8 mouse cellular contexts compared by ENCODE assay signal in genomic region chr12:79902163-79902562, GRCm38 (mm10).
A peak's percentile ranks its signal among the peaks of the same experiment; 100 is the strongest.
DNase-seq lines count a peak whose midpoint lies in the region; ATAC-seq and TF ChIP-seq lines count a peak whose summit lies in the region.

No protein-coding gene starts in this region.

- DNase-seq in forebrain, embryonic 10.5 days (ENCODE audit: extremely low spot score, low spot score), result no peak
- no peak for DNase-seq in layer of hippocampus, adult 2 months (ENCODE audit: low spot score in 2 of 2)
- DNase-seq in layer of hippocampus, postnatal 14 days (ENCODE audit: low spot score in 2 of 2), result no peak
- DNase-seq in midbrain, embryonic 14.5 days, result no peak
- no peak for DNase-seq in right cerebral cortex, adult 2 months (ENCODE audit: low spot score in 2 of 2)
- DNase-seq in right cerebral cortex, postnatal 10 days (ENCODE audit: low spot score in 2 of 2), result no peak

- H3K36me3 ChIP-seq in forebrain, embryonic 10.5 days (replicated peaks), result no peaks in the 10 kb centered on the region; the same call in 1 of the 2 replicates
- no peaks in the 10 kb centered on the region for H3K36me3 ChIP-seq in forebrain, embryonic 15.5 days
- no peaks in the 10 kb centered on the region for H3K36me3 ChIP-seq in heart, embryonic 14.5 days (ENCODE audit: control insufficient read depth, insufficient read depth, low read length)
- H3K36me3 ChIP-seq in midbrain, embryonic 14.5 days (ENCODE audit: control insufficient read depth, insufficient read depth, low read length), result no peaks in the 10 kb centered on the region

- H3K4me3 ChIP-seq in forebrain, embryonic 10.5 days, result no peak overlapping the region
- no peak overlapping the region for H3K4me3 ChIP-seq in forebrain, embryonic 15.5 days
- H3K4me3 ChIP-seq in layer of hippocampus, adult 2 months, result no peak overlapping the region
- no peak overlapping the region for H3K4me3 ChIP-seq in heart, embryonic 14.5 days (ENCODE audit: control insufficient read depth in 1 of 2, insufficient read depth in 1 of 2, low read depth in 1 of 2, low read length in 2 of 2)
- no peak overlapping the region for H3K4me3 ChIP-seq in midbrain, embryonic 14.5 days (replicated peaks; ENCODE audit: low read depth, low read length)

- 53% methylated on average over 7 of the region's 7 CpGs for WGBS in forebrain, embryonic 10.5 days
- WGBS in forebrain, embryonic 15.5 days, result 56% methylated on average over 7 of the region's 7 CpGs
- WGBS in heart, embryonic 14.5 days, result 43% methylated on average over 7 of the region's 7 CpGs
- 46% methylated on average over 7 of the region's 7 CpGs for WGBS in midbrain, embryonic 14.5 days

- H3K4me2 ChIP-seq in forebrain, embryonic 15.5 days (replicated peaks), result no peak overlapping the region
- H3K4me2 ChIP-seq in heart, embryonic 14.5 days (ENCODE audit: low read length), result no peak overlapping the region
- no peak overlapping the region for H3K4me2 ChIP-seq in midbrain, embryonic 14.5 days (ENCODE audit: low read length)

- no peak for ATAC-seq in forebrain, embryonic 15.5 days (replicated peaks)
- no peak for ATAC-seq in heart, embryonic 14.5 days (ENCODE audit: insufficient number of reproducible peaks, insufficient read depth, low FRiP score, low read depth)
- ATAC-seq in midbrain, embryonic 14.5 days (ENCODE audit: low FRiP score, low TSS enrichment), result no peak

- peaks cover 73% of the 10 kb centered on the region for H3K4me1 ChIP-seq in forebrain, embryonic 10.5 days
- H3K4me1 ChIP-seq in forebrain, embryonic 15.5 days, result peaks cover 5% of the 10 kb centered on the region; the same call in 1 of the 2 replicates
- H3K4me1 ChIP-seq in heart, embryonic 14.5 days (ENCODE audit: control insufficient read depth in 2 of 2, insufficient read depth in 2 of 2, low read length in 2 of 2), result peaks cover 46 to 59% of the 10 kb centered on the region in 2 experiments
- H3K4me1 ChIP-seq in midbrain, embryonic 14.5 days (ENCODE audit: control insufficient read depth, insufficient read depth, low read length), result no peaks in the 10 kb centered on the region

- H3K27me3 ChIP-seq in forebrain, embryonic 10.5 days (ENCODE audit: poor library complexity, severe bottlenecking), result 0 out of 2 replicates have a peak, but pooled peaks cover 4% of the 10 kb centered on the region
- no peaks in the 10 kb centered on the region for H3K27me3 ChIP-seq in forebrain, embryonic 15.5 days
- H3K27me3 ChIP-seq in heart, embryonic 14.5 days (ENCODE audit: control insufficient read depth, insufficient read depth, low read length), result no peaks in the 10 kb centered on the region
- no peaks in the 10 kb centered on the region for H3K27me3 ChIP-seq in midbrain, embryonic 14.5 days (ENCODE audit: control insufficient read depth, insufficient read depth, low read length)

- no peak for TF ChIP-seq CTCF in layer of hippocampus, adult 2 months (conservative IDR thresholded peaks at IDR 0.05)

- H3K27ac ChIP-seq in forebrain, embryonic 10.5 days, result peak overlapping the region; percentile 81
- no peak overlapping the region for H3K27ac ChIP-seq in forebrain, embryonic 15.5 days (replicated peaks)
- peak overlapping the region; percentile 32; the same call in 1 of the 2 replicates for H3K27ac ChIP-seq in layer of hippocampus, adult 2 months
- peak overlapping the region; percentile 49 to 78 for H3K27ac ChIP-seq in heart, embryonic 14.5 days (replicated peaks in 1 of 2; ENCODE audit: control insufficient read depth in 1 of 2, insufficient read depth in 1 of 2, low read depth in 2 of 2, low read length in 2 of 2)
- H3K27ac ChIP-seq in midbrain, embryonic 14.5 days (replicated peaks; ENCODE audit: low read depth, low read length), result peak overlapping the region; percentile 60

- peaks cover 11% of the 10 kb centered on the region for H3K9me3 ChIP-seq in forebrain, embryonic 10.5 days
- no peaks in the 10 kb centered on the region for H3K9me3 ChIP-seq in forebrain, embryonic 15.5 days
- H3K9me3 ChIP-seq in heart, embryonic 14.5 days (ENCODE audit: control insufficient read depth, low read length), result no peaks in the 10 kb centered on the region
- H3K9me3 ChIP-seq in midbrain, embryonic 14.5 days (ENCODE audit: control insufficient read depth, low read length), result no peaks in the 10 kb centered on the region; the same call in 1 of the 2 replicates

- H3K9ac ChIP-seq in forebrain, embryonic 15.5 days (replicated peaks), result no peak overlapping the region
- H3K9ac ChIP-seq in heart, embryonic 14.5 days (ENCODE audit: low read length), result no peak overlapping the region
- no peak overlapping the region for H3K9ac ChIP-seq in midbrain, embryonic 14.5 days (replicated peaks; ENCODE audit: low read length)
